Mouse (Mus musculus) frontal cortex, adult 2 months (tissue): ENCODE results near the gene Tmem209. TPM values are rescaled to one million over a fixed set of nuclear protein-coding genes. Genes with fewer than 3 reads are reported as not detected.
A peak's percentile ranks its signal among the peaks of the same experiment; 100 is the strongest.

Experiments used
- DNase-seq, 2 experiments: peaks; one replicate each; pipeline ENCODE4 v3.0.0; 2022; ENCODE audit warnings: low spot score in 1 of 2; ENCODE audit errors: extremely low spot score in 1 of 2
- polyA plus RNA-seq: library from polyadenylated mRNA; depleted of rRNA; stranded (reverse); fragments of >200 nt; gene quantifications from 2 replicates; pipeline ENCODE4 v1.2.3, GENCODE M21; 2012; rRNA removed

The Tmem209 gene
- polyA plus RNA-seq, 1 experiment: 28.2 TPM

DNA sequence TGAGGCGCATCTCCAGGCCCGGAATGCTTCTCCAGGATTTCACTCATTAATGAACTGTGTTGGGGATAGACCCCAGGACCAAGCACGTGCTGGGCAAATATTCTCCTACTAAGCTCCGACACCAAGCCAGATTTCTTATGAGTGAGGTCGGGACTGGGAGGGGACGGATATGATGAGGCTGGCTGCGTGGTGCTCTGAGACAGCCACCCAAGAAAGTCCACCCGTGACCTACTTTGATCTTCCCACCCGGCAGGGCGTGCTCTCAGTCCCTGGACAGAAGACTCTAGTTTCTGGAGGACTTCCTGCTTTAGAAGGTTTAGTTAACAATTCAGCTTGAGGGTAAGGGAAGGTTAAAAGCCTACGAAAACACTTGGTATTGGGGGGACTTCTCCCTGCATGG is 44.0 kb downstream of the Tmem209 start:
- DNase-seq: no peak

DNA sequence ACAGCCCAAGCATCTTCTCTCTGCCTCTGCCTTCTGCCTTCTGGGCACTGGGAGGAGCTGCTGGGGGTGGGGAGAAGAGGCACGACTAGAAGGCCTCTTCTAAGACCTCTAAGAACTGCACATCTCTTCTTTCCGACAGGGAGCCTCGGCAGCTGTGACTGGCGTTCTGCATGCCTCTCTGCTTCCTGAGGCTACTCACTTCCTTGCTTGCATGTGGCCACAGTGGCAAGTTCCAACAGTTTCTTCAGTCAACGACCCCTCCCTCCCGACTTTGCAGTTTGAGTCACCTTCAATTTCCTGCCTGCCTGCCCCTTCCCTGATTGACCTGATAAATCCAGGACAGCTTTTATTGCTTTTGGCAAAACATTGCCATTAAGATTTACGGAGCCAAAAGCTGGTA is 46.8 kb downstream of the Tmem209 start:
- no peak for DNase-seq

DNA sequence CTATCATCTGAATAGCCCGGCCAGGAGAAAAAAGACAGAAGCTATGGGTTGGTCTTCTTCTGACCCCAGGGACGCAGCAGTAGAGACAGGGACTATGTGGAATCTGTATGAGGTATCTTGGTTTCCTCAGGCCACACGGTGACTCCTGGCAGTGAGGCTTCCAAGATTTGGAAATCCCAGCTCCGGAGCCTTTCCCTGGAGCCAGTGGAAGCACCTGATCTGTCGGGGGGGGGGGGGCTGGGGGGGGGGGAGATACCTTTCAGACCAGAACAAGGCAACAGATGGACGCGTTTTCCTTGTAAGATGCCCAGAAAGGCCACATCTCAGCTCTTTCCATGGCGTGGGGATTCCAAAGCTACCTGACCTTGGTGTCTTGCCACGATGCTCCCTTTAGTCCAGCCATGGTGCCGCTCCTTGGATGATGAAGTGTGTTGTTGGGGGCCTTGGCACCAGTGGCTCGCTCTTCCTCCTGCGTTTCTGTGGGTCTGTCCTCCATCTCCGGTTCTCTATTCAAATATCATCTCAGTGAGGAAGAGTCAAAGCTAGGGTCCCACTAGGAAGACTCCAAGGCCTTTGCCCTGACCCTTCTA is 47.7 kb downstream of the Tmem209 start:
- no peak for DNase-seq

DNA sequence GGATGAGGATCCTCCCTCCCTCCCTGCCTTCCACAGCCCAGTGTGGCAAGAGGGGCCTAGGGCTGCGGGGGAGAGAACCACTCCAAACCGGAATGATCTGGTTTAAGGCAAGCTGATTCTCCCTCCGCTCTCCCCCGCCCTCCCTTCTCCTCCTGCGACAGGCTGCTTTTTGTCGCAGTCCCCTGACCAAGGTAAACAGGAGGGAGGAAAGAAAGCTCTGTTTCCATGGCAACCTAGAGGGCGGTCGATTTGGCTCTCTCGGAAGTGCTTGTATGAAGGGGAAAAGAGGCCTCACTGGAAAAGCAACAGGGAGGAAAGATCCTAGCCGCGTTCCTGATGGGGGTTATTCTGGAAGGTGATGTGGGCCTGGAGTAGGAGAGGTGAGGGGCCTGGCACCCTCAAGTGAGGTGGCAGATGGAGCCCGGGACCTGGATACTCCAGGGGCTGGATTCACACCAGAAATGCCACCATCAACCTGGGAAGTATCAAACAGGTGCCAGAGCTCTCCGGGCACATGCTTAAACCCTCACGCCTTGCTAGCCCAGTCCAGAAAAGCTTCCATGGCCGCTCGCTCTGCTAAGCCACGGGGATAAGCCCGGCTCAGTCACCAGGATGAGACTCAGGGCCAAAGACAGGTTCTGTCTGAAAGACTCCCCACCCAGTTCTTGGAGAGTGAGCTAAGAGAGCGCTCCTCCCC is 48.7 kb downstream of the Tmem209 start:
- peak; percentile 89 to 90 for DNase-seq

DNA sequence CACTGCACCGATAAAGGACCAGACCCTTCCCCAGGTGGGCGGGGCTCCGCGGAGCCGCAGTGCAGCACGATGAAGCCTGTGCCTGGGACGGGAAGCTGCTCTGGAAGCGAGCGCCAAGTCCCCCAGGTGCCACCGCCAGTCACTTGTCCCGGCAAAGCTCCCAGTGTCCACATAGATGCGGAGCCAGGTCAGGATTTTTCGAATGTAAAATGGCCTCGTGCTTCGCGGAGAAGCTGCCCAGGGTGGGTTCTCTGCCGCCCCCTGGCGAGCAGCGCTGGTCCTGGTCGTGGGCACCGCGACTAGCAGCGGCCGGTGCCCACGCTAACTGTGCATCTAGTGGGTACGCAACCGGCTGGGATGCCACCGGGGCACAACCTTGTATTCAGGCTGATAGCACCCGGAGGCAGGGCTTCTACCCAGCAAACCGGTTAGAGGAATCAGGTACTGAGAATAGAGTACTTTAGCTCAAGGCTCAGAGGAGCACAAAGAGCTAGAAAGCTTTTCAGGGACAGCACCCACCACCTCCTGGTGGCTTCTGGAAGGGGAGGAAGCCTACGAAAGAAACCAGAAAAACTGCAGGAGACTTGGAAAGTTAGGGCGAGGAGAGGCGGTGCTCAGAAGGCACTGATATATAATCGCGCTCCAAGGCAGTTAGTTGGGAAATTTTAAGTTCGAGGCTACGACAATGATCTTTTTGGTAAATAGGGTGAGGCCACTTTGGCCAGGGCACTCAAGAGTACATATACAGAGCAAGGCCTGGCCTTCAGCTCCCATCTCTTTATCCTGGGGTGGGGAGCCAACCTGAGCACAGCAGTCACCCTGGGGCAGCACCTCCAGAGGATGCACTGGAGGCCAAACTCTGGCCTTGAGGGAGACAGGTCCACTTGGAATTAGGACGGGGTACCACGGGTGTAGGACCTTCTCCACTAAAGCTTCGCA is 49.5 kb downstream of the Tmem209 start:
- peak in 1 of 2 experiments; percentile 82 for DNase-seq

DNA sequence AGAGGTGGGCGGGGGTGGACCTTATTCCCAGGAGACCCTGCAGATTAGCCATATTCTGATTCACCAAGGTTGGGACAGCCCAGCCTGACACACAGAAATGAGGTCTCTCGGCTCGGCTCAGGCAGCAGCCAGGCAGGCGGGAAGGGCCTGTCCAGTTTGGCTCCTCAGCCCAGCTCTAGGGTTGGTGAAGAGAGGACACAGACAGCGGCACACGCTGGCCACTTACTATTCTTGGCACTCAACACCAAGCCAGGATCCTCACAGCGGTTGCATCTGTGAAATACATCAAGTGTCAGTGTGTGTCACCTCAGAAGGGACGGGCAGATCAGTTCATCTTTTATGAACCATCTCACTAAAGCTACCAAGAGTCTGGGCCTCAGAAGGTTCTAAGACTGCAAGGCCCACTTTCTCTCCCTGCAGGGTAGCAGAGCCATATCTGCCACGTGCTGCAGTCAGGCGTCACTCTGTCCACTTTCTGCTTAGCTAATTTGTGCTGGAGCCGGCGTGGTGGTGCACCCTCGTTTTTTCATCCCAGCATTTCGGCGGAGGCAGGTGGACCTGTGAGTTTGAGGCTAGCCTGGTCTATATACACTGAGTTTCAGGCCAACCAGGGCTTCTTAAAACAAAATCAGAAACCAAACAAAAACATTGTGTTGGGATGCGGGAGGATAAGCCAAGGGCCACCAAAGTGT is 50.4 kb downstream of the Tmem209 start:
- no peak for DNase-seq

DNA sequence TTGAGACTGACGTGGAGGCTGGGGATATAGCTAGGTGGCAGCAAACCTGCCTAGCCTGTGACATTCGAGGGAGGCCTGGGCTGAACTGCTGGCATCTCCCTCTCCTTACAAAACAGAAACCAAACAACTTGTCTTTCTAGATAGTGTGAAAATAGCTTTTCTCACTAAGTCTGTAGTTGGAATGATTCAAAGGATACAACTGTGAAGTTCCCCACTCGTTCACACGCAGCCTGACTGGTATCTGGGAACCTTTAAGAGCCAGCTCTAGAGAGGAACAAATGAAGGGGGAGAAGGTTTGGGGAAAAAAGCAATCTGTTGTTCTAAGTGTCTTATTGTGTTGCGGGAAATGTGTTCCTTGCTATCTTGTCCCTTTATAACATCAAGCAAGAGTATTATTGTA is 51.0 kb downstream of the Tmem209 start:
- no peak for DNase-seq

DNA sequence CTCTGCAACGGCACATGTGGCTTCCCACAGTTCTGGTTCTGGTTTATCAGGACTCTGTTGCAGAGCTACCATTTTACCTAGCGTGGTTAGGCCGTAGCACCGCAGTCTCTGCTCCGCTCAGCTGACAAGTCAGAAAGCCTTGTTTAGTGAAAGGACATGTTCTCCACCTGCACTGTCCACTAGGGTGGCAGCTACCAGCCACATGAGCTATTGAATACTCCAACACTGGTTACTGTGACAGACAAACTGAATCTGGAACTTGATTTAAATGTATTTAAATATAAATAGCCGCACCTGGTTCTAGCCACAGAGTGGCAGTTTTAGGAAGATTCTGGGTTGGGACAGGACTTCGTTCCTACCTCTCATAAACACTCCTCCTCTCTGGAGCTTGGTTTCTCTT is 52.6 kb downstream of the Tmem209 start:
- DNase-seq: no peak

DNA sequence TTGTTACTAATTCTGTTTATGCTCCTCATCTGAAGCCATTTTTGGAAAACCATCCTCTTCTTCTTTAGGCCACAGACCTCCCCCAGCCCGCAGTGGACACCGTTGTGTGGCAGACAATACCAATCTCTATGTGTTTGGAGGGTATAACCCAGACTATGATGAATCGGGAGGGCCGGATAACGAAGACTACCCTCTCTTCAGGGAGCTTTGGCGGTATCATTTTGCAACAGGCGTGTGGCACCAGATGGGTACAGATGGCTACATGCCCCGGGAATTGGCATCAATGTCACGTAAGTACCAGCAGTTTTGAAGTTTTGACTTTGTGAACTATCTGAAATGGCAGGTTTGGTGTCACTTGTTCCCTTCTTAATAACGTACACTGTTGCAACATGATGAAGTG is 70.0 kb downstream of the Tmem209 start:
- no peak for DNase-seq

DNA sequence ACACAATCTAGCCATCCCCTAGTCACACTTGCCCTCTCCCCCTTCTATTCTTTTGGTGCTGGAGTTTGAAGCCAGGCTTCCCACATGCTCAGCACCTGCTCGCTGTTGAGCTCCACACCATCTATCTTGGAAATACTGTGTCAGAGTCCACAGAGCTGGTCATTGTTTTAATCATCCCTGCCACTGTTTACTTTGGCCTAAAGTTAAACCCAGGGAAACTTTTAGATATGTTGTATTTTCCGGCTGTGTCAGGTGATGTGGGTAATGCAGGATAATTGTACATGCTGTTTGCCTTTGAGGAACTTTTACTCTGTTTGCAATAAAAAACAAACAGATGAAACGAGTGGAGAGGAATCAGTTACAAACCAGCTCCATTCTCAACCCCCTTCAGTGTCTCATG is 72.5 kb downstream of the Tmem209 start:
- no peak for DNase-seq

DNA sequence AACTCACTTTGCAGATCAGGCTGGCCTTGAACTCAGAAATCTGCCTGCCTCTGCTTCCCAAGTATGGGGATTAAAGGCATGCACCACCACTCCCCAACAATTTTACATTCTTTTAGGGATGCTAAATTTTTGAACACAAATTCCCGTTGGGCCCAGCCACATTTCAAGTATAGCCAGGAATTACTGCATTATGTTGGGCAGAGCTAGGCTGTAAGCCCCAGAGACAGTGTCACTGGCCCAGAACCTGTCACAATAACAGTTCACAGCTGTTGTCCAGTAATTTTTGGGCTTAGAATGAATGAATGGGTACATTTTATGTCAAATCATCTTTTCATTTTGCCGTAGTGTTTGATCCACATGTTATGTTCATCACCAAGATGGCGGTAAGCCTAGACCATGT is 73.1 kb downstream of the Tmem209 start:
- no peak for DNase-seq

DNA sequence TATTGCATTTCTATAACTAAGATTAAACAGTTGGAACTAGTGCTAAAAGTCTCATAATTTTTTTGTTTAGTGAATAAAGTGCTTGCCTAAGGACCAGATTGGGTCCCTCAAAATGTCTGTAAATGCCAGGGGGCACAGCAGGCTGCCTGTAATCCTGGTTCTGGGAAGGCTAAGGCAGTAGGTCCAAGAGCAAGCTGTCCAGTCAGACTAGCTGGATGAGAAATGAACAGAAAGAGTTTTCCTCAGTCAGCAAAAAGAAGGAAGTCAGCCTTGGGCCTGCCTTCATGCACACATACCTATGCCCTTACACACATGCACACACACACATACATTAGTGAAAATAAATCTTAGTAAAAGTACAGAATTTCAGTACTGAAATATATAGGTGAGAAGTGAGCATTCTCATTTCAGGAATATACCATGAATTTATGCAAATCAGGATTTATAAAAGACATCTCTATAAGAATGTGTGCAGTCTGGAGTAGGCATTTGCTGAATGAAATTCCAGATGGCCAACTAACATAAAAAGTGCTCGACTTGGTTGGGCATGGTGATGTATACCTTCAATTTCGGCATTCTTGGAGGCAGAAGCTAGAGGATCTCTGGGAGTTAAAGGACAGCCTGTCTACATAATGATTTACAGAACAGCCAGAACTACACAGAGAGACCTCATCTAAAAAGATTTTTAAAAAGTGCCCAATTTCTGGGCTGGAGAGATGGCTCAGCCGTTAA is 77.0 kb downstream of the Tmem209 start:
- peak in 1 of 2 experiments; percentile 36 for DNase-seq

Other genes starting within 250 kb of the Tmem209 start
- gene Ube2h, start 205.2 kb downstream of the Tmem209 start, polyA plus RNA-seq: 78.2 and 80.0 TPM in 2 replicates
- gene Zc3hc1, start 118.8 kb downstream of the Tmem209 start, polyA plus RNA-seq: 24.4 and 25.4 TPM in 2 replicates
- gene Klhdc10, start 107.9 kb downstream of the Tmem209 start, polyA plus RNA-seq: 55.5 and 62.7 TPM in 2 replicates
- gene Ssmem1, start 66 bp upstream of the Tmem209 start, polyA plus RNA-seq: 0.08 TPM in 1 of 2 replicates, not detected in the other
- 2.7 and 4.3 TPM in 2 replicates for gene Cpa2, start 31.8 kb upstream of the Tmem209 start, polyA plus RNA-seq
- gene Cpa4, start 58.6 kb upstream of the Tmem209 start, polyA plus RNA-seq: 0.19 and 0.24 TPM in 2 replicates
- 0.04 TPM in 1 of 2 replicates, not detected in the other for gene Cpa5, start 101.2 kb upstream of the Tmem209 start, polyA plus RNA-seq
- gene Cpa1, start 129.4 kb upstream of the Tmem209 start, polyA plus RNA-seq: 0.13 TPM in 1 of 2 replicates, not detected in the other
- gene Cep41, start 184.0 kb upstream of the Tmem209 start, polyA plus RNA-seq: 6.1 and 7.6 TPM in 2 replicates
- gene Mest, start 213.8 kb upstream of the Tmem209 start, polyA plus RNA-seq: 53.9 and 57.8 TPM in 2 replicates